Mouse (Mus musculus): ENCODE measurements around the gene Zfp184.
A peak's percentile ranks its signal among the peaks of the same experiment; 100 is the strongest.

Gene Zfp184

DNA sequence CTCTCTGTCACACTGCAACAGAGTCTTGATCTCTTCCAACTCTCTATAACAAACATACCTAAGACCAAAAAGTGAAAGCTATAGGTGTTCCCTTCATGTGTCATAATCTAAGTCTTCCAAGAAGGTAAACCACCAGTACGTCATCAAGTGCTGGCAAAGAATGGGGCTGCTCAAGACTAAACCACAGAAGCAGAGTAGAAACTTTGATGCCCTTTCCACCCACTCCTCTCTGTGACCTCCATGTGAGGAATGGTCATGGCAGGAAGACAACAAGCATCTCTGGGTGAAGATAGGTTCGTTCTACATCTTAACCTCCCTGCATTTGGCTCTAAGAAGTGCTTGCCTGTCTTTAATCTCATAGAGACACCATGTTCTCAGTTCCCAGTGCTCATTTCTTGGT, 39.6 kb downstream of the Zfp184 start:
- no peak for DNase-seq (ENCODE audit: low read depth, low spot score)

GRCm38 (mm10) chr13:21992550-21992949, 47.7 kb downstream of the Zfp184 start:
- DNase-seq (ENCODE audit: low read depth, low spot score) = no peak

DNA sequence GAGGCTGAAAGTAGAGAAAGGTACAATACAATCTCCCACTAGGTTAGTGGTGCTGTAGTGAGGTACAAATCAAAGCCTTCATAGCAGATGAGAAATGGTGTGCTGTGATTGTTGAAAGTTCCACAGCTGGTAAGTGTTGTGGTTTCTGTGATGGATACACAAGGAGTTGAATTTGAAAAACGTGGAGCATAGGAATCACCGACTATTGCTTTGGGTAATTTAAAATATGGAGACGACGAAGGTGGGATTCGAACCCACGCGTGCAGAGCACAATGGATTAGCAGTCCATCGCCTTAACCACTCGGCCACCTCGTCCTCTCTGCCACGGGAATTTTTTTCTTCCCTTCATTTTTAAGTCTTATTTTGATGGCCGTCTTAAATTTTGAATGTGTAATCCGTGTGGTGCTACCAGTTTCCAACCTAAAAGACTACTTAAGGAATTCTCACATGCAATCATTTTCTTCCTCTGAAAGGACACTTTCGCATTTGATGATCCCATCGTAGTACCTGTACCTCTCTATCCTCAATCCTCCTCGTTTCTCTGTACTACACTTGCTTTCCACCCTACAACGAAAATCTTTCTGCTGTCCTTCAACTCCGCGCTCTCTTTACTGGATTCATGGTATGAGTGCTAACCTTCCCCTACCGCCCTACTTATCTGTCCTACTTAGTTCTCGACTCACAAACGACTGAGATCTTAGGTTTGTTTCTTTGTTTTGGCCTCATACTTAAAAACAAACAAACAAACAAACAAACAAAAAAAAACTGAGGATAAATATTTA, 49.3 kb downstream of the Zfp184 start:
- peak; percentile 35 for DNase-seq (ENCODE audit: low read depth, low spot score)

DNA sequence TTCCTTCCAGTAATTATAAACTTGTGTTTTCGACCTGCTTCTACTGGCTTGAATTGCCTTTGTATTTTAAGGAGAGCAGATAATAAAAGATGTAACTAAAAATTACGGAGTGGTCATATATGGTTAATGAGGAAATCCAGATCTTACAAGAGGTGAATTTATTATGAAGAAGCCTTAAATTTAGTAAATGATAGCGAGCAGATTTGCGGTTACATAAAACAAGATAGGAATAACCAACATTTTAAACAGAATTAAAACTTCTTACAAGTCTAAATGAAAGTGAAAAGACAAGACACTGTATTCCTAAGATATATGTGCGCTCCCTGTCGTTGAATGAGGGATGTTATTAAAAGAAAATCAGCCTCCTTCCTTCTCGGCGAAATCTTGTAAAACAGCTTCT, 50.0 kb downstream of the Zfp184 start:
- no peak for DNase-seq (ENCODE audit: low read depth, low spot score)

DNA sequence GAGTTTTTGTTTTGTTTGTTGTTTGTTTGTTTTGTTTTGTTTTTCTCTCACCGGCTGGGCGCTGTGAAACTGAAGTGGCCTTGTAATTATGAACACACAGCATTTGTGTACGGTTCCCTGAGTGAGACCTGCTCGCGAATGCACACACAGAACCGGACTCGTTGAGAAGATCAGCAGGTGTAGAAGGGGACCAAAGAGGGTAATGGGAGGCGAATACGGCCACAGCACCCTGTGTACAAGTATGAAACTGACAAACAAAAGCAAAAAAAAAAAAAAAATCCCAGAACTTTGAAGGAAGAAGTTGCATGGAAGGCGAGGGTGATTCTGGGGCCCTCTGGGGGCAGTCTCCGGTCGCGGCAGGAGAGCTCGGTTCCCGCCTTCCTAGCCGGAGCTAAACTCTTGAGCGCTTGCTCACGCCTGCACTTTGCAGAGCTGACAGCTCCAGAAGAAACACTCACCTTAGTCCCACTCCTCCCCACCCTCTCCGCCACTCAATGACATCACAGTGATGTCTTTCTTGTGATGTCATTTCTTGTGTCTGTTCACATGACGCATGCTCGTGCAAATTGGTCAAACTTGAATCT, 50.5 kb downstream of the Zfp184 start:
- peak; percentile 59 for DNase-seq (ENCODE audit: low read depth, low spot score)

- DNase-seq (ENCODE audit: low read depth, low spot score) = peak; percentile 57
These were observed 51.4 kb downstream of the Zfp184 start for GRCm38 (mm10) chr13:21996101-21996839.

DNA sequence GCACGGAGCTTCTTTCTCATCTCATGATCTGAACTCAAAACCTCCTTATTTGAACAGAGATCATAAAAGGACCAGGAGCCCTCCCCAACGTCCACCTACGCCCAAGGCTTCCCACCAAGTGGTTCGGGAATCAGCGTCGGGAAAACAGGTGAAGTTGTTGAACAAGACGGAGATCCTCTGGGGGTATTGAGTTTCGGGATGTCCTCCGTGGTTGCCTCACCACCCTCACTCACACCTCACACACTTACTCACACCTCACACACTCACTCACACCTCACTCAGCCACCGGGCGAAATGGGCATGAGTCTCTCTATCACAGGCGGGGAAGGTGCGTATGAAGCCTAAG, 51.9 kb downstream of the Zfp184 start:
- no peak for DNase-seq (ENCODE audit: low read depth, low spot score)

- DNase-seq (ENCODE audit: low read depth, low spot score) = no peak
These were observed 52.4 kb downstream of the Zfp184 start for GRCm38 (mm10) chr13:21997201-21997820.

GRCm38 (mm10) chr13:21997821-21998220, 52.9 kb downstream of the Zfp184 start:
- DNase-seq (ENCODE audit: low read depth, low spot score) = no peak

GRCm38 (mm10) chr13:21998412-21998811, 53.5 kb downstream of the Zfp184 start:
- DNase-seq (ENCODE audit: low read depth, low spot score) = no peak

DNA sequence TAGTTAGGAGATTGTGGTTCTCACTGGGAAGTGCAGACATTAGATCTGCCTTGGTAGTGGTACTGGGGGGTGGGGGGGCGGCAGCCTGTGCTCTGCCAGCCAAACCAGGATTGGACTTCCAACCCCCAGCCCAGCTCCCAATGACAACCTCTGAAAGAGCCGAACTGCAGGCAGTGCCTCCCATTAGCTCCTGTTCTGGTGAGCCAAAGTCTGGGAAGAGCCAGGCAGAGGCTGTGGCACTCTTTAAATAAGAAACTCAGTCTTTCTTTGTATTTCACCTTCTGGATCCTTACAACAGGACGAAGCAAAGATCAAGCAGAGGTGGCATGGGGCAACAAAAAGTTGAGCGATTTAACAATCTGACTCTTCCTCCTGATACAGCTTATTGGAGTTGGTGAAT, 54.3 kb downstream of the Zfp184 start:
- DNase-seq (ENCODE audit: low read depth, low spot score) = no peak

DNA sequence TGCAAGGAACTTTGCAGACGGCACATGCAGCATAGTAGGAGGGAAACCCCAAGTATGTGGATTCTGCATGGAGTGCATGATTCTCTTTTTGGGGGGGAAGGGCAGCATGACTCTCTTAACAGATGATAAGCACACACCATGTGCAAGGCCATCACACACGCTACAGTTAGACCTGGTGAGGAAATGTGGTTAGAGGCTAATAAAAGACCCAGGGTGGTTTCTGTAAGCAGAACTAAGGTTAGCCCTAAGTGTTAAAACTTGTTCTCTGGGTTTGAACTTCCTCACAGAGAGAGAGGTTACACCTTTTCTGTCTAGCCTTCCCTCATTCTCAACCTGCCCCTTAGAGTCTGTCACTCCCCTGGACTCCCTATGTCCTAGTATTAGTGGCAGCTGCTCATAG, 56.5 kb downstream of the Zfp184 start:
- no peak for DNase-seq (ENCODE audit: low read depth, low spot score)

DNA sequence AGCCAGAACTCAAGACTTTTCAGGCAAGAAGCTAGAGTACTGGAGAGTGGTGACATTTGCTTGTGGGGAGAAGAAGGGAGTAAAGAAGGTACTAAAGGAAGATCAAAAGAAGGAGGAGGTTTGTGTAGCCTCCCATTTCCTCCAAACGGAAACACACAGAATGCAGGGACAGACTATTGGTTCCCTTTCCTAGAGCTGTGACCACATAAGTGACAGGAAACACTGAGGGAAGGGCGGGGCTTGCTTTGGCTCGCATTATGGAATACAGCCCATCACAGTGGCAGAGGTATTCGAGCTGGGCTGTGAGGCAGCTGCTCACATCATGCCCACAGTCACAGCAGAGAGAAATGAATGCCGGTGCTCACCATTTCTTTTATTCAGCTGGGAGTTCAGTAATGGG, 56.9 kb downstream of the Zfp184 start:
- peak; percentile 49 for DNase-seq (ENCODE audit: low read depth, low spot score)

GRCm38 (mm10) chr13:22005605-22006333, 60.9 kb downstream of the Zfp184 start:
- DNase-seq (ENCODE audit: low read depth, low spot score) = peak; percentile 74

DNA sequence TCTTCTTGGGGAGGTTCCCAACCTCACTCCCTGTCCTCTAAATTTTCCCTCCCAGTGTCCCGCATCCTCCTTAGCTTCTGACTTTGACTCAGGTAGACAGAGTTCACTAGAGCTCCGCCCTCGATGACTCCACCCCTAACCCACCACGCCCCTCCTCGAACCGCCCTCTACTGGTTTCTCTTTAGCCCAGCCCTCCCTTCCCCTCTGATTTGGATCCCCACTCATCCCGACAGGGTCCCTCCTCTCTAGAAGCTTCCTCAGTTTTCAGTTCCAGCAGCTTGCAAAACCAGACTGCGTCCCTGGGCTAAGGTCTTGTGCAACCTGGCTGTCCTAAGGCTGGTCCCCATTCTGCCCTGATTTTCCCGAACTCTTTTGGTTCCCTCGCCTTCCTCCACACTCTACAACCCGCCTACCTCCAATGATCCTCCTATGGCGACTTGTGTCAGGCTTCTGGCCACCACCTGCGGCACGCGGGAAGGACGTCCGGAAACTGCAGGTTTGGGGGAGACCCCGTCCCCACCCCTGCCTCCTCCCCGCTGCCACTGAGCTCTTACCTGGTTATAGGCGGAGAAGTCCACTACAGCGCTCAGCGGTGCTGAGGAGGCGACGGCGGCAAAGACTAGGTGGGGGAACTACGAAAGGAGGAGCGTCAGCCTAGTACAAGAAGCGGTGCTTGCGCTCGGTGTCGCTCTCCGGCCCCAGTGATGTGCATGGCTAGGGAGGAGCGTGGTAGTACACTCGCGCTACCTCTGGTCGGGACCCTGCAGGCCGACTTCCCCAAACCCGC, 61.6 kb downstream of the Zfp184 start:
- DNase-seq (ENCODE audit: low read depth, low spot score) = peak; percentile 82

DNA sequence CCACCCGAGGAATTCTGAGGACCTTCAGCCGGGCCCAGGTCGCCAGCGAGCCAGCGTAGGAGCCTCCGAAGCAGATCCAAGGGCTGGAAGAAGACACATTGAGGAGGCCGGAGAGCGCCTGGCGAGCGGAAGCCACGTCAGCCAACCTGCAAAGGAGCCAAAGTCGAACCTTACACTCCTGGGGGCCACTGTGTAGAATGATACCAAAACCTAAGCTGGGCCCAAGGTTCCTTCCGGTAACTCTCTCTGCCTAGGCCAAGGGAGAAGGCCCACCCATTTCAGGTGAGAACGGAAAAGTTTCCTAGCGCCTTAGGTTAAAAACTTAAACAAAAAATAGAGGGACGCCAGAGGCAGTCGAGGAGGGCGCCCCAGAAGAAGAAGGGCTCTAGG, 62.2 kb downstream of the Zfp184 start:
- DNase-seq (ENCODE audit: low read depth, low spot score) = no peak

DNA sequence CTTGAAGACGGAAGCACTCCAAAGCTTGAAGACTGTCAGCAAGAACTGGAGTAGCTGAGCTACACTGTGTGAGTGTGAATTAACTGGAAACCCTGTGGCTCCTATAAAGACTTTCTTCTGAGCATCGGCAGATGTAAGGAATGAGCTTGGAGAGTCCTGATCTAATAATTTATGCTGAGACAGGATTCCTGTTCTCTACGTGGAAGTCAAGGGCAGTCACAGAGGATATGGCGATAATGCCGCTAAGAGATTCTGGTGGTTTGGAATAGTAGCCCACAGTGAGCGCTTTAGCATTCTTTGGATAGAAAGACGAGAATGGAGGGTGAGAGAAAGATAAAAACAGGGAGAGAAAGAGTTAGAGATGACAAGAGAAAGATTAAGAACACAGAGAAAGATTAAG, 63.0 kb downstream of the Zfp184 start:
- no peak for DNase-seq (ENCODE audit: low read depth, low spot score)

DNA sequence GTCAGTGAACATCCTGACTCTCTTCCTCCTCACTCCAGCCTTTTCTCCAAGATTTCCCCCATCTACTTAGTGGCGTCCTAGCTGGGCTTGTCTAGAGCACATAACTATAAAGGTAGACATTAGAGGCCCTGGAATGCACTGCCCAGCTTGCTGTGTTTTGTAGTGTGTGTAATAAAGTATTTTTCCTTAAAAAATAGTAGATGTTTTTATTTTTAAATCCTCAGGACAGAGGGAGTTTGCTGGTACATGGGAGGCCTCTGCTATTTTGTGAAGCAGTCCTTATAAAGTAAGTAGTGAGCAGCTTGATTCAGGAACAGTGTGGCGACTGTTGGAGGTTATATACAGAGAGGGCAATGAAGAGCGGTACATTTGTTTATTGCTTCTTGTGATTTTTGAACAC, 63.8 kb downstream of the Zfp184 start:
- no peak for DNase-seq (ENCODE audit: low read depth, low spot score)

DNA sequence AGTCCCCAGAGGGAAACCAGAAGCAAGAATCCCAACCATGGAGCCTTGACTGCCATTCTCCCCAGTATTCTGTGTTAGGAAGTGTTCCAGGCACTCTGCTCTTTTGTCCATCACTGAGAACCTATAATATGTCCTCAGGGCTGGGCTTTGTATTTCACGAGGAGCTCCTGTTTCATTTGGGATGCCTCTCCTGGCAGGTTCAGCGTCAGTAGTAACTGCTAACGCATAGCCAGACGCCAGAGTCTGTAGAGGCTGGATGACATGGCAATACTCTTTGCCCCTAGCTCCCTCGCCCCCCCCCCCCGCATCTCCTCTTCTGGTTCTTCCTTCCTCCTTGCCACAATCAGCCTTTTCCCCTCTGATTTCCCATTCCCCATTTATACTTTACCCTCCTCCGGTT, 64.7 kb downstream of the Zfp184 start, which contains the start of gene Prss16:
Prss16 (minus strand) TSS at position 101 of the 400 bp plus-strand sequence.
- DNase-seq (ENCODE audit: low read depth, low spot score) = no peak
